Mouse (Mus musculus) ES-E14 (cell line): Measurements from ENCODE around the gene Sh3bgr. TPM values are rescaled to one million over a fixed set of nuclear protein-coding genes. Genes with fewer than 3 reads are reported as not detected.
A peak's percentile ranks its signal among the peaks of the same experiment; 100 is the strongest.

Experiments used
- DNase-seq: peaks from one replicate; pipeline ENCODE4 v3.0.0-alpha.2; 2013; ENCODE audit warnings: low read depth, low spot score
- H3K27ac ChIP-seq: 2 replicates; pipeline ENCODE4 v1.5.1; 2012; ENCODE audit warnings: low read depth, mild to moderate bottlenecking, low read length, moderate library complexity, mixed read lengths; ENCODE audit not compliant: poor library complexity, insufficient read depth, severe bottlenecking
- H3K36me3 ChIP-seq: 2 replicates; pipeline ENCODE4 v1.6.1; 2012; ENCODE audit warnings: mild to moderate bottlenecking, low read length, moderate library complexity, mixed read lengths; ENCODE audit not compliant: control insufficient read depth, poor library complexity, insufficient read depth, severe bottlenecking
- H3K4me1 ChIP-seq, 2 experiments: fragments of 150-350 bp in 1 of 2; sonication (generic) in 1 of 2; 2 replicates each; pipeline ENCODE4 v1.6.1; 2012; ENCODE audit warnings: low read length in 2 of 2, mild to moderate bottlenecking in 1 of 2, mixed read lengths in 1 of 2; ENCODE audit not compliant: control insufficient read depth in 2 of 2, insufficient read depth in 2 of 2, poor library complexity in 1 of 2
- H3K4me3 ChIP-seq, 2 experiments: fragments of 150-350 bp in 1 of 2; sonication (generic) in 1 of 2; 2 replicates each; pipeline ENCODE4 v1.5.1; 2012; ENCODE audit warnings: low read length in 2 of 2, low read depth in 1 of 2, mild to moderate bottlenecking in 1 of 2, mixed read lengths in 1 of 2; ENCODE audit not compliant: insufficient read depth in 1 of 2, poor library complexity in 1 of 2, severe bottlenecking in 1 of 2
- H3K9ac ChIP-seq: 2 replicates; pipeline ENCODE4 v1.6.1; 2012; ENCODE audit warnings: low read depth, mild to moderate bottlenecking, low read length, mixed read lengths; ENCODE audit not compliant: poor library complexity, insufficient read depth, severe bottlenecking
- H3K9me3 ChIP-seq: fragments of 150-350 bp; sonication (generic); 2 replicates; pipeline ENCODE4 v1.6.1; 2012; ENCODE audit warnings: low read depth, mild to moderate bottlenecking, low read length; ENCODE audit not compliant: control insufficient read depth, insufficient read depth
- CHD2 ChIP-seq: IDR thresholded peaks from 2 replicates; pipeline ENCODE4 v1.6.1; 2014; ENCODE audit warnings: mild to moderate bottlenecking, low read depth, low read length, inconsistent platforms
- HCFC1 ChIP-seq: IDR thresholded peaks from 2 replicates; pipeline ENCODE4 v1.6.1; 2012; ENCODE audit warnings: low read length, inconsistent platforms, borderline replicate concordance; ENCODE audit not compliant: insufficient read depth
- MAFK ChIP-seq: IDR thresholded peaks from 2 replicates; pipeline ENCODE4 v1.6.1; 2014; ENCODE audit warnings: mild to moderate bottlenecking, low read depth, low read length, inconsistent platforms; ENCODE audit not compliant: insufficient read depth
- ZC3H11A ChIP-seq: IDR thresholded peaks from 2 replicates; pipeline ENCODE4 v1.6.1; 2012; ENCODE audit warnings: low read depth, mild to moderate bottlenecking, inconsistent platforms, low read length, borderline replicate concordance
- ZNF384 ChIP-seq: IDR thresholded peaks from 2 replicates; pipeline ENCODE4 v1.6.1; 2012; ENCODE audit warnings: low read depth, low read length, inconsistent platforms
- in situ Hi-C, 2 experiments: fragments of 600-800 bp; cut with MboI; formaldehyde crosslinking; loops; one replicate each; pipeline ENCODE4 v1.15.1; 2025; ENCODE audit warnings: low sequenced_read_pairs in 2 of 2, inconsistent platforms in 1 of 2; ENCODE audit not compliant: unreplicated experiment in 2 of 2
- total RNA-seq: library from RNA; depleted of rRNA; stranded (reverse); fragments of 300-350 nt; gene quantifications from 2 replicates; pipeline ENCODE4 v1.2.3, GENCODE M21; 2012

Gene Sh3bgr
- total RNA-seq, 1 experiment: 3.2 TPM

DNA sequence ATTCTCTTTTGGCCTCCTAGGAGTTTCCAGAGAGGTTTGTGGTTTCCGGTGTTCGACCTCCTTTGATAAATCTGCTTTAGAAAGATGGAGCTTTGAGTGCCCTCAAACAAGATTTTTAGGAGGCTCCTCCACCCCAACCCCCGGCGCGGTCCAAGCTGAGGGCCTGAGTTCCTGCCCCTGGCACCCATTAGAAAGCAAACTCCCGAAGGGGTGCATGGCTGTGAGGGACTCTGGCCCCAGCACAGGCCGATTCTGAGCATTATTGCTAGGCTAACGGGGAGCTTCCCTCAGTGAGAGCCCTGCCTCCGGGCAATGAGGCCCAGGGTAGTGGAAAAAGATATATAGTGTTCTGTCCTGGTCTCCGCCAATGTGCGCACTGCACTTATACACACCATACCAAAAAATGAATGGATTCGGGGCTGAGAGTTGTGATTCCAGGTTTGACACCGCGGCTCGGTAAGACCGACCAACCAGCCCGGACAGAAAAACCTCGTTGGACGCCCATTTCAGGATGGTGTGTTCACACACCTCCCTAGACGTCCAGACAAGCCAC, 40.4 kb upstream of the Sh3bgr start:
- no peak for TF ChIP-seq ZNF384
- TF ChIP-seq HCFC1: no peak
- TF ChIP-seq CHD2: no peak
- no peak for TF ChIP-seq ZC3H11A
- no peak for TF ChIP-seq MAFK
- in situ Hi-C loops: no loop called here
- H3K36me3 ChIP-seq: peaks cover 3% of the 10 kb centered on the region; the same call in 1 of the 2 replicates
- peaks cover 0 to 4% of the 10 kb centered on the region in 2 experiments; a peak in 2 of 4 replicates for H3K4me1 ChIP-seq
- peak overlapping the region; percentile 64 to 77 for H3K4me3 ChIP-seq
- DNase-seq: no peak
- H3K9me3 ChIP-seq: no peaks in the 10 kb centered on the region
- H3K27ac ChIP-seq: no peak overlapping the region
- H3K9ac ChIP-seq: peak overlapping the region; percentile 71; the same call in 1 of the 2 replicates

DNA sequence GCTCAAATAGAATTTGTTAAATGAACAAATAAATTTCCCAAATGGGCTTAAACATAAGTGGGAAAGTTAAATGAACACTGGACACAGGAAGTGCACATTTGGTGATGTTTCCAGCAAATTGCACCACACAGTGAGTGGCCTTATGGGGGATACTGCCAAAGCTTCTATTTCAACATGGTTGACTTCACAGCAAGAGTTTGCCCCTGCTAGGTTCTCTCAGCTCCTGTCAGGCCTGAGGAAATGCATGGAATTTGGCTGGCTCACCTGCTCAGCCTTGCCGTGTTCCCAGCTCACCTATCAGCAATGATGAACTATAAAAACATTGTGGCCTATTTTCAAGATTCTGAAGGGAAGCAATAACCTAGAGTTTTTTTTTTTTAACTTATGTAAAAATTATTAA, 39.3 kb upstream of the Sh3bgr start:
- no peak overlapping the region for H3K9ac ChIP-seq
- H3K4me3 ChIP-seq: no peak overlapping the region
- no peak overlapping the region for H3K27ac ChIP-seq
- TF ChIP-seq ZC3H11A (no peak), CHD2 (no peak), ZNF384 (no peak), HCFC1 (no peak), MAFK (no peak)
- H3K4me1 ChIP-seq: peaks cover 0 to 4% of the 10 kb centered on the region in 2 experiments; a peak in 2 of 4 replicates
- H3K9me3 ChIP-seq: no peaks in the 10 kb centered on the region
- in situ Hi-C loops: no loop called here
- DNase-seq: no peak
- H3K36me3 ChIP-seq: peaks cover 3% of the 10 kb centered on the region; the same call in 1 of the 2 replicates

DNA sequence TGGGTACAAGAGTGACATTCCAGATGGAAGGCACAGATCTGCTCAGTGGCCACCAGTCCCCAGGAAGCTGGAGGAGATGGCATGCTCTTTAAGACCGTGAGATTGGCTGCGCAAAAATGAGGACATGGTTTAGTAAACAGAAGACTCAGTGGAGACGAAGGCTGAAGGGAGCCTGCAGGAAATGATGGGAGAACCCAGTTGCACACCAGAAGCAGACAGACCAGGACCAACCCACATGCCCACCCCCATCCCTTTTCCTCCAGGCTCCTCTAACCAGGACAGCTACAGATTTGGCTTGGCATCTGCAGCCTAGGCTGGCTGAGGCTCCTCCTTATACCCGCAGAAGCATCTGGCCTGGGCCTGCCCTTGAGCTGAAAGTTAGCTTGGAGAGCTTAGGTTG, 38.9 kb upstream of the Sh3bgr start:
- Histone ChIP-seq H3K36me3 (peaks cover 3% of the 10 kb centered on the region; the same call in 1 of the 2 replicates), H3K9me3 (no peaks in the 10 kb centered on the region), H3K9ac (no peak overlapping the region), H3K4me3 (no peak overlapping the region), H3K27ac (no peak overlapping the region), H3K4me1 (peaks cover 0 to 4% of the 10 kb centered on the region in 2 experiments; a peak in 2 of 4 replicates)
- no peak for DNase-seq
- in situ Hi-C loops: no loop called here
- no peak for TF ChIP-seq ZNF384
- no peak for TF ChIP-seq ZC3H11A
- no peak for TF ChIP-seq CHD2
- TF ChIP-seq HCFC1: no peak
- no peak for TF ChIP-seq MAFK

DNA sequence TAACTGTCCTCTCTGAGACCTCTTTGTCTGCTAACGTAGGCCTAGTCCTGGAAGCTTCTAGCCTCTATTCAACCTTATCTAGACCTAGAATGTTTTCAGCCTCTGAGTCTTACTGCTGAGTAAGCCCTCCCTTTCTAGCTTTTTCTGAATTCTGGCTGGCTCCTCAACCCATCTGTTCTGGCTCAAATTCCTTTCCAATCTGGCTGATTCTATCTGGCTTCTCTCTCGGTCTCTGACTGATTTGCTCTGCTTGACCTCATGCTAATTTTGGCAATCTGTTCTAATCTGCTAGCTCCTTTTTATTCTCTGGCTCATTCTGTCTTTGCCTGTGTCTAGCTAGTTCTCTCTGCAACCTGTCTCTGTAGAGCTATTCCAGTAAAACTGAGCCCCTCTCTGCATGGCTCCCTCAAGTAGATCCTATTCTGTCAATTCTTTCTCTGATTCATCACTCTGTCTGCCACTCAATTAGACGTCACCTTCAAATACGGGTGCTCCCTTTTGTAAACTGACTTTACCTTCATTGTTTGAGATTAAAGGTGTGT, 34.5 kb upstream of the Sh3bgr start:
- no peak for TF ChIP-seq CHD2
- TF ChIP-seq ZC3H11A: no peak
- no peak for TF ChIP-seq ZNF384
- no peak for TF ChIP-seq HCFC1
- TF ChIP-seq MAFK: no peak
- Histone ChIP-seq H3K36me3 (no peaks in the 10 kb centered on the region), H3K27ac (no peak overlapping the region), H3K9ac (no peak overlapping the region), H3K4me3 (no peak overlapping the region), H3K9me3 (no peaks in the 10 kb centered on the region), H3K4me1 (peaks cover 0 to 2% of the 10 kb centered on the region in 2 experiments; a peak in 1 of 4 replicates)
- no peak for DNase-seq
- in situ Hi-C loops: no loop called here
